Mouse (Mus musculus) 3134 (cell line): ENCODE data around the gene Urod.

Experiments
- DNase-seq: peaks from one replicate; pipeline ENCODE4 v3.0.0-alpha.2; 2011; ENCODE audit warnings: low spot score; ENCODE audit not compliant: insufficient read length; ENCODE audit errors: extremely low read depth

The Urod gene

DNA sequence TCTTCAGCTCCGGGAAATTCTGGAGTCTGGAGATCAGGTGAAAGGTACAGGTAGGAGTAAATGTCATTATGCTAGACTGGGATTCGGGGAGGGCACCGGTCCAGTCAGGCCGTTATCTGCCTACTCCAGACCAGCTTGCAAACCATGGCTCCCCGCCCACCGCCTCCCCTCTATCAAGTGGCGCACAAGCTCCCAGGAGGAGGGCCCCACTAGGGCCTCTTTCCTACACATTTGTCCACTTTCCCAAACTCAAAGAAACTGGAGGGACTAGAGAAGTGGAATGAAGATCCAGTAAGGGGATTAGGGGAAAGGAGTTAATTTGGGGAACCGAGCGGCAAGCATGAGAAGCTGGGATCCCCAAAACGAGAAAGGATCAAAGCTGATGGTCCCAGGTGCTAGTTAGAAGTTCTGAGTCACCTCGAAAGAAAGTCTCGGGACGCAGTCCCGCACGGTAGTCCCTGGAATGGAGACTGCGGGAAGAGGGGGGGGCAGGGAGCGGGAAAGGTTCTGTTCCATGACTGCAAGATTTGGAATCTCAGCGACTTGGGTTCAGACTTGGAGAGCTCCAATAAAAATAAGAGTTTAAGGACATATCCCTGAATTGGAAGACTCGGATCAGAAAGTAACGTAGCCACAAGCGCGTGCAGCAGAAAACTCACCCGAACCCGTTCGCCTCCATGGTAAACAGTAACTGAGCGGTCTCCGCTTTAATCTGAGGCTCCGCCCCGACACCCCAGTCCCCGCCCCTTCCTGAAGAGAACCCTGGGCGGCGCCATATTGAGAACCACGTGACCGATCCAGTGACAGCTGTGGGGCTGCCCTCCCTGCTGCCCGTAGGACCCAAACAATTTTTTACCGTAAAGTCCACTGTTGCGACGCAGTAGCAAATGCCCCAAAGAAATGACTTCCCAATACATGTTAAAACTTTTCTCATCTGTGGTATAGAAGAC lies at the start of gene Urod:
Gene Urod, minus strand, starts transcription at position 742 of the 950 bp plus-strand sequence.
- peak; percentile 83 for DNase-seq

DNA sequence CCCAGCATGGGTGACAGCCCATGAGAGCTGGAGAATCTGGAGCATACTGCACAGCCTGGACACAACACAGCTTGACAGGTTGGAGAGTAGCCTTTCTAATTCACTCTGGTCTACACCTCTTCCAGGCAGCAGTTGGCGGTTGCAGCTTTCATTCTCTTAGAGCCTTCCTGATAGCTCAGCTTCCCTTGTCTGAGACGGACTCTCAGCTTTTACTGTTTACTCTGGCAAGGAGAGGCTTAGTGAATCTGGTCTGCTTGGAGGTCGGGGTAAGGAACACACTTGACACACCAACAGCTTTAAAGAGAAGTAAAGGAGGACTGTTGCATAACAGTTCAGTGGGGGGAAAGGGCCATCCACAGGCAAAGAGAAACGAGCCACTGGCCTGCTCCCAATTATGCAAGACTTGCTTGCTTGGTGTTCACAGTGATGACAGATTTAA lies 47.1 kb upstream of the Urod start:
- no peak for DNase-seq

DNA sequence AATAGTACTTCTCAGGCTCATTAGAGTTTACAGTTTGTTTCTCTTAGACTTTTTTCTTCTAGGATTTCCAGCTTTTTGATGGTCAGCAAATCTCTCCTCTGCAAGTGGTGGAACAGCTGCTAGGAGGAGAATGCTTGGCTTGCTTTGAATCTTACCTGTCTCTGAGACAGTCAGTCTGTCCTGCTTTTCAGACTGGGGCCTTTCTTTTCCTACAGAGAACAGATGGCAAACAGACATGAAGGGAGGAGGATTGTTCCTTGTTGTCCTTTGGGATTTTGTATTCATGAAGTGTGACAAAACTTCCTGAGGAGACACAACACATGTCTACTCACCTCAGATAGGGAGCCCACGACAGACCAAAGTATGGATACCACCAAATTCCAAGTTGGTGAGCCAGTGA lies 46.6 kb upstream of the Urod start:
- DNase-seq = no peak

DNA sequence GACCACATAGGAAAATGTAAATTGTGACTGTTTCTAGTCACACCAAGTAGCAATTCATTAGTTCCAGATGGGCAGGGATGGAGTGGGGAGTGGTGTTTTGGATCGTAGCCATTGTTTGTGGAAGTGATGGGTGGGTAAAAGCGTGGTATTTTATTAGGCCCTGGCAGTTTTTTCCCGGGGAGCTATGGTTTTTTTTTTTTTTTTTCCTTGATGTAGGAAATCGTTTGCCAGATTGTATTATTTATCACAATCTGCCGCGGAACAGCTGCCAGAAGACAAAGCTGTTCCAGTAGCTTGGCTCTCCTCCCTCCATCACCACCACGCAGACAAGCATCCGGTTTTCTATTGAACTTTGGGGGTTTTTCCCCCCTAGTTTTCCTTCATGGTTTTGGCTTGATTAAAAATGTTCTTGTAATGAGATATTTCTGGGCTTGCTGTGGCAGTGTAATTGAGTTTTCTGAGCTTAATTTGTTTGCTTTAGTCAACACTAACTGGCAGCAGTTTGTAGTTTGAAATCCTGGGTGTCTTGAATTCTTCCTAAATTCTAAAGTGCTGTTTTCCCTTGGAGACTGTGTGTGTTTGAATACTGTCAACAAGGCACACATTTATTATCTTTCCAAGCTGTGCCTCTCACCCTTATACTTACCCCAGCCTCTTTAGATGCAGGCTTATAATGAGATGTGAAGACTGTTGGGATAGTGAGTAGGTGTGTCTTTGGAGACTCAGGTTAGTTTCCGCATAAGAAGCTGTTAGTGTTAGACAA lies 45.9 kb upstream of the Urod start:
- DNase-seq = no peak

DNA sequence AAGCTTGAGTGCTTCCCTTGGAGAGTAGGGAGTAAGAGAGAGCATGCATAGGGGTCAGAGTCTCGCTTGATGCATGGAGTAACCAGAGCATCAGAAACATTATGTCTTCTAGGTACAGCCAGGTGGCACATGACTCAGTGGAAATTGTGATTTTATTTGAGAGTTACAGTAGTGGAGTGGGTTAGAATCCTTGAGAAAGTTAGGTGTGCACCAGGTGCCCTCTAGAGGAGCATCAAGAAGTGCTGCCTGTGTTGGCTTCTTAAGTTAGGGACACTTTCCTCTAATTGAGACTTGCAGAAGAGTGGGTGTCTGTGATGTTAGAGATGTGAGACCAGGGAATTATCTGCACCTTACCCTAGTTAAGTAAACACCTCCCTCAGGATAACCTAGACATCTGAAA lies 36.9 kb upstream of the Urod start:
- no peak for DNase-seq

DNA sequence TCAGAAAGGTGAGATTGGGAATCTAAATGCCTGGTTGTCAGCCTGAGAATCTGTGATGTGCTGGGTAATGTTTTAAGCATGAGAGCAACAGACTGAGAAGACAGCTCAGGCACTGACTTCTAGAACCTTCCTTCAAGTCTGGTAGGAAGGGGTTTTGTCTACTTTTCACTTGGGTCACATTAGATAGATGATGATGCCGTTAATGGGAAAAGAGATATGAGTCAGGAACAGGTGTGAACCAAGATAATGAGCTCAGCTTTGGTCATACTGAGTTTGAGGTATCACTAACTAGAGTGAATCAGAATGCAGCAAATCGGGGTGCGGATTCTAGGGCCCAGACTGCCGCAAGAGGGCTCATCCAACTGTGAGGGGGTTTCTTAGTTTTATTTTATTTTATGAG lies 29.3 kb upstream of the Urod start:
- no peak for DNase-seq

DNA sequence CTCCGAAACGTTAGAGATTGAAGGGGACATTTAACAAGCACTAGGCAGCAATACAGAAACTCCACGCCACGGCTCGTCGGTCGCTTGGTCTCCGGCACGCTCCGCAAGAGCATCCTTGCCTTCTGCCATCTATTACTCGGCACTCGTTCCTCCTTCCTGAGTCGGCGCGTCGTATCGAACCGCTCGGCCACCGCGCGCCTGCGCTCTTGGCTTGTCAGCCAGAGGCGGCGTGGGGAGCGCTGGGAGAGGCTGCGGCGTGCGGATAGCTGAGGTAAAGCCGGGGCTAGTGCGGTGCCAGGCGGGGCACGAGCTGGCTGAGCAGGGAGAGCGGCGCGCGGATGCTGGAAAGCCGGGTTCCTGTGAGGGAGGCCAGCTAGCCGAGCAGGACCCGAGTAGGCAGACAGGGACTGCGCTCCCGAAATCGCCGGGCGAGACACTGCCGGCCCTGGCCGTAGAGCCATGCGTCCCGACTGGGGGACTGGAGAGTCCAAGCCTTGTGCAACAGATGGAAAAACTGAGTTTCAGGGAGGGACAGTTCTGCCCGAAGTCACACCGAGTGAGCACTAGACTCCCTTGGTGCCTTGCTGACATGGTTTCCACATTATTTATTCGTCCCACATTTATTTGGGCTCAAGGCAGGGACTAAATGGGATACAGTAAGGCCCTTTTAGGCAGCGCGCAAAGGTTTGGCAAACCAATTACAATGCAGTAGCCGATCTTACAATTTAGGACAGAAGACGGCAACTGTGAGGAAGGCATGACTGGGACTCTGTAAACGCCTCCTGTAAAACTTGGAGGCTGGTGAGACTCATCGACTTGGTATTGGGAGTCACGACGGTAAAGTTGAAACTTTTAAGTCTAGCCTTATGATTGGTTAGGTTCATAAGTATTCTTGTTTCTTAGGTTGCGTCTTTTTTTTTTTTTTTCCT lies 25.3 kb upstream of the Urod start, which contains the start of gene Eif2b3:
Gene Eif2b3, plus strand, starts transcription at position 197 of the 929 bp plus-strand sequence.
- peak; percentile 93 for DNase-seq

DNA sequence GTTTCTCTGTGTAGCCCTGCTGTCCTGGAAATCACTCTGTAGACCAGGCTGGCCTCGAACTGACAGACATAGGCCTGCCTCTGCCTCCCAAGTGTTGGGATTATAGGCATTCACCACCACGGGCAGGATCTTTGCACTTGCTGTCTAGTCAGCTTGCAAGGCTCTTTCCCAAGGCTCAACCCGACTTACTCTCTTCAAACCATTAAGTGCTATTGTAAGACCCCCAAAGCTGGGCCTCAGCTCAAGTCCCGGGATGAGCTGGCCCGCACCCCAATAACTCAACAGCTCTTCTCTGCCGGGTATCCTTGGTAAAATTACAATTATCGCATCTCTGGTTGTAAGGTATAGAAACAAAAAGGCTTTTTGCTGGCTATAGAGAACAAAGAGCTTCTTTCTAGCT lies 24.1 kb upstream of the Urod start:
- DNase-seq = no peak

DNA sequence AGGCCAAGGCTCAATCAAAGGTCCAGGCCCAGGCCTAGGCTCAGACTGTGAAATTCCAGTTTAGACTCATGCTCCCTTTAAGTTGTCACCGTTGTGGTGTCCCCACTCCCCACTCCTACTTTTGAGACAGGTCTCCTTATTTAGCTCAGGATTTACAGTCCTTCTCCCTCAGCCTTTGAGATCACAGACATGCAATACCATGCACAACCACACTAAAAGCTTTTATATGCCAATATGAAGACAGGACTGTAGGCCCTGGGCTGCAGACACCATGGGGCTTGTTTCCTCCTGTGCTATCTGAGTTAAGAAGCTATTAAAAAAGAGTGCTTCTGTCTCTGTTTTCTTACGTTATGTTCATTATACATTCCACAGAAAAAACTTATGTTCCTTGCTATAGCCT lies 23.5 kb upstream of the Urod start:
- no peak for DNase-seq

DNA sequence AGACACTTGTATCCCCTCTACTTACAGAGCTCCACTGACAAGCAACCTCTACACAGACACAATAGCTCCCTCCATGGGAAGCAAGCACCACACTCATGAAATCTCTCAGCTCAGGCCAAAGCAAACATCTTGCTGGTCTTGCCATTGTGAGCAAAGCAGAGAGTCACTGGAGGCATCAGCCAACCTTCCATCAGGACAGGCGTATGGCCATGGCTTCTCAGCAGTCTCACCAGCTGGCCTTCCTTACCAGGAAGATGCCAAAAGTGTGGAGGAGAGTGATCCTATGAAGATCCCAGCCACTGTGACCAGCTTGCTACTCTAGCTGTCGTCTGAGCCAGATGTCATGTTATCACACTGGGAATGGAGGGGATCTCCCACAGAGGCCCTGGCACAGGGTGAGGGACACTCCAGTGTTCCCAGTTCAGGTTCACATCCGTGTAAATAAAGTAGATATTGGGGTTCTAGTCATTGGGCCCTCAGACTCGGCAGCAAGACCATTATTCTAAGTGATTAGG lies 20.7 kb upstream of the Urod start:
- DNase-seq = no peak

DNA sequence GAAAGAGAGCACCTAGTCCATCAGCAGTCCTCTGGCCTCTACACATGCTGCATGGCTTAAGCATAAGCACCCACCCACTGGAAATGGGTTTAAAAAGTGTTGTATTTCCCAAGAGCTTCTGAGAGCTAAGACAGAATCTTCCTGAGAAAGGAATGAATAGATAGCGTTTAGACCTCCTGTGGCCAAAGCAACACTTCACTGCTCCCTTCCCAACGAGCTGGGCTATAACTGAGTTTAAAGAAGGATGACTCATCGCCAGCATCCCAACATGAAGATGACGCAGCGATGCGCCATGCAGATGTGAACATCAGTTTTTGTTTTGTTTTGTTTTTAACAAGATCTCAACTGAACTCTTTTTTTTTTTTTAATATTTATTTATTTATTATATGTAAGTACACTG lies 19.4 kb upstream of the Urod start:
- no peak for DNase-seq

DNA sequence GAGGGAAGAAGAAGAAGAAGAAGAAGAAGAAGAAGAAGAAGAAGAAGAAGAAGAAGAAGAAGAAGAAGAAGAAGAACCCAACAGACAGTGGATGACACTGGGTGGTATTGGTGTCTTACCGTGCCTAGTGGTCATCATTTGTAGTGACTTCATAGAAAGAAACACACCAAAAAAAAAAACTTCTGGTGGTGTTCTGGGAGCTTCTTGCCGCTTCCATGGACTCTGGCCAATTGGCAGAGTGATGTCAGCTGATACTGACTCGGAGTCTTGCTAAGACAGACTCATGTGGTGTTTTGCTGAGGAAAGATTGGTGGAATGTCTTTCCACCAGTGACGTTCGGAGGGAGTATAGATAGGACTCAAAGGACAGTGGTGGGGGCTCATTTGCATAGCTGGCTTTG lies 16.0 kb upstream of the Urod start:
- no peak for DNase-seq

DNA sequence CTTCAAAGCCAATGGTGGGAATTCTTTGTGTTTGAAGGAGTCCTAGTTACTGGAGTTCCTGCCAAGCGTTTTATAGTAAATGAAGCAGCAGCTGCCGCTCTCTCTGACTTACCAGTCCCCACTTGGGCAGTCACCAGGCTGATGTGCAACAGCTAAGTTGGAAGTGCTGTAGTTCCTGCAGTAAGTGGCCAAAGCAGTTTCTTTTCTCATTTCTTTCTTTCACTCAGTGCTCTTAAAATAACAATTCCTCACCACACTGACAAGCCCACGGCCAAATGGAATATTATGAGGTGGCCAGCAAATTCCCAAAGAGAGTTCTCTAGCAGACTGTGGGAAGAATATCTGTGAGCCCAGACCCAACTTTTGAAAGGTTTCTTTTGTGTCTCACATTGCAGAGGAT lies 12.8 kb upstream of the Urod start:
- DNase-seq = no peak

DNA sequence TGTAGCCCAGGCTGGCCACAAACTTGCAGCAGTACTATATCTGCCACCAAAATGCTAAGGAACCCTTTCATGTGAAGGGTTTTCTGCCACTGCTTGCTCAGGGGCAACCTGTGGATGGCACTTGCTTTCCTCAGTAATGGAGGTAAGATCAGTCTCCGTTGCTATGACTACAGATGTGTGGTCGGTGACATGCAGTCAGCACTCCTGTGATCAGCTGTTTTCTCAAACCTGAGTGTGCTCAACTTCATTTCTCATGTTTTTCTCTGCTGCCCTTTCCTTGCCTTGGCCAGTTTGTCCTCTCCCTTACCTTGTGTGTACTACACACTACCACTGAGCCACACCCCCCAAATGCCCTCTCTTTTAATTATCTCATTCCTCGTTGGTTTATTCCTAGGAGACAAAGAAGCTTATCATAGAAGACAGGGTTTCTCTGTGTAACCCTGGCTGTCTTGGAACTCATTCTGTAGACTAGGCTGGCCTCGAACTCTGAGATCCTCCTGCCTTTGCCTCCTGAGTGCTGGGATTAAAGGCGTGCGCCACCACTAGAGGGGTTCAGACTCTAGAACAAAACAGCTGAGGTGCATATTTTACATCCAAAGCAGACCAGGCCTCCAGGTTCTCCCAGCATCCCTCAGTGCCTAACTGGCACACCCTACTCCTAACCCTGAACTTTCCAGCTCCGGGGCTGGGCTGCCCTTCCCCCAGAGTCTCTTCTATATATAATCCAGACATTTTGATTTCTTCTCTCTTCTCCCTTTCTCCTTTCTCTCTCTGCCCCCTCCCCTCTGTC lies 11.6 kb upstream of the Urod start:
- no peak for DNase-seq

DNA sequence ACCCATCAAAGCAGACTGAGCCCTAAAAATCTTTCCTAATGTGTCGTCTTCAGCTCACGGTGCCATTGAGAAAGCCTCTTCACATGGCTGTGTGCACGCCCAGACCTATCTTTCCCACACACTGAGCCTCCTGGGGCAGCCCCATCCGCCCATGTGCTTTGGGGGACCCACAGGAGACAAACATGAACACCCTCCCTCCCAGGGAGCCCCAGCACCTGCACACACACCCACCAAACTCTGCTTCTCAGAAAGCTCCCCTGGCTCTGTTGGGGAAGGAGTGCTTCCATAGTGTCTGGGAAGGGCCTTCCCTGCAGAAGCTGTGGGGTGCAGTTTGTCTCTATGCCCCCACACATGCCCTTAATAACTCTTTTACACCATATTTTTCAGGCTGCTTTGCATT lies 10.4 kb upstream of the Urod start:
- no peak for DNase-seq

DNA sequence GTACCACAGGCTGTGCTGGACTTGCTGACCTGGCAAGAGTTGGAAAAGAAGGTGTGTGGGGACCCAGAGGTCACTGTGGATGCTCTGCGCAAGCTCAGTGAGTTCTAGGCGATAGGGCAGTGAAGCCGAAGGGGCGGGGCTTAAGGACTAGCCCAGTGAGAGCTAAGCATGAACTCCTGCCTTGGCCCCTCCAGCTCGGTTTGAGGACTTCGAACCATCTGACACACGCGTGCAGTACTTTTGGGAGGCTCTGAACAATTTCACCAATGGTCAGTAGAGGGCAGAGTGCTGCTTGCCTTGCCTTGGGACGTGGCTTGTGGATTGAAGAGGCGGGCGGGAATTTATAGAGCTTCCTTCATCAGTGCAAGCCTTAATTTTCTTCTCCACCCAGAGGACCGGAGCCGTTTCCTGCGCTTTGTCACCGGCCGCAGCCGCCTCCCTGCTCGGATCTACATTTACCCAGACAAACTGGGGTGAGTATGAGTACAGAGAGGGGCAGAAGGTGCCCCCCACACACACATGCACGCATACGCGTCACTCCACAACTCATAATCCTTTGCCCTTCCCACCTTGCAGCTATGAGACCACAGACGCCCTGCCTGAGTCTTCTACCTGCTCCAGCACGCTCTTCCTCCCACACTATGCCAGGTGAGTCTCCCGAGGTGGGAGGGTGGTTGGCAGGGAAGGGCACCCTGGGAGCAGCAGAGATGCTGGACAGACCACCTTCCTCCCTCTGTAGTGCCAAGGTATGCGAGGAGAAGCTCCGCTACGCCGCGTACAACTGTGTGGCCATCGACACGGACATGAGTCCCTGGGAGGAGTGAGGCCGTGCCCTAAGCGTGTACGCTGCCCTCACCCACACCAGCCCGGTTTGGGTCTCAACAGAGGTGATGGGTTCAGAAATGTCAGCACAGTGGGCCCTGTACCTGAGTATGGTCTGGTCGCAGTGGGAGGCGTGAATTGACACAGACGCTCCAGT lies 8.6 kb upstream of the Urod start:
- DNase-seq = no peak

DNA sequence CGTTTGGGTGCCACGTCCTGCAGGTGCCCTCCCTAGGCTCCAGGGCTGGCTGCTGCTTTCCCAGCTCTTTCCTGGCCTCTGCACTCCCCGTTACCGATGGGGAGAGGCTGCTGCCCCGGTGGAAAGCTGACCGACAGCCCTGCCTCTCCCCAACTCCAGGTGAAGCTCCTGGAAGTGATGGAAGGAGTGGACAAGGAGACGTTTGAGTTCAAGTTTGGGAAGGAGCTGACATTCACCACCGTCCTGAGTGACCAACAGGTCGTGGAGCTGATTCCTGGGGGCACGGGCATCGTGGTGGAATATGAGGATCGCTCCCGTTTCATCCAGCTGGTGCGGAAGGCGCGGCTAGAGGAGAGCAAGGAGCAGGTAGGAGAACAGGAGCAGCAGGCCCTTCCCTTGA lies 7.7 kb upstream of the Urod start:
- DNase-seq = no peak

DNA sequence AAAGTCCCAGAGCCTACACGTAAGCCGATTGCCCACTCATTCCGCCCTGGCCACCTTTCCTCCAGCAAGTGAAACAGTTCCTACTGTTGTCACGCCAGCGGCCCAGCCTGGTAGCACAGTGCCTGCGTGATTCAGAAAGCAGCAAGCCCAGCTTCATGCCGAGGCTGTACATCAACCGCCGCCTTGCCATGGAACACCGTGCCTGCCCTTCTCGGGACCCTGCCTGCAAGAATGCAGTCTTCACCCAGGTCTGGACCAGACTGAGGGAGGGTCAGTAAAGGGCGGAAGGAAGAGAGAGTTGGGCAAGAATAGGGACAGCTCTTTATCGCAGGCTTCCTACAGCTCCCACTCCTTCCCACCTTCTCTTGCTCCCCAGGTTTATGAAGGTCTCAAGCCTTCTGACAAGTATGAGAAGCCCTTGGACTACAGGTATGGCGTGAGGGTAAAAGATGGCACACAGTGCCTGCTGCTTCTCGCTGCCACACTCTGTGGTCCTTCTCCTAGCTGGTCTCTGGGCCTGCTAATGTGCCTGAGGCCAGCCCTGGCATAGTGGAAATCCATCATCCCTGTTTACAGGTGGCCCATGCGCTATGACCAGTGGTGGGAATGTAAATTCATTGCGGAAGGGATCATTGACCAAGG lies 5.4 kb upstream of the Urod start:
- no peak for DNase-seq
